ENCODE assay signal across 8 mouse cellular contexts in genomic region chr10:60753261-60753660, GRCm38 (mm10). TPM values are rescaled to one million over a fixed set of nuclear protein-coding genes. Genes with fewer than 3 reads are reported as not detected.
DNase-seq lines count a peak whose midpoint lies in the region; ATAC-seq lines count a peak whose summit lies in the region.

No protein-coding gene starts in this region.

- H3K4me2 ChIP-seq in embryonic facial prominence, embryonic 11.5 days (ENCODE audit: low read depth, low read length) = peak overlapping the region; percentile 34; the same call in 1 of the 2 replicates
- H3K4me2 ChIP-seq in intestine, embryonic 15.5 days (replicated peaks) = no peak overlapping the region

- no peaks in the 10 kb centered on the region for H3K27me3 ChIP-seq in embryonic facial prominence, embryonic 11.5 days (ENCODE audit: control insufficient read depth, insufficient read depth, low read length)
- no peaks in the 10 kb centered on the region for H3K27me3 ChIP-seq in intestine, embryonic 15.5 days (replicated peaks)

- H3K4me1 ChIP-seq in embryonic facial prominence, embryonic 11.5 days (ENCODE audit: control insufficient read depth, insufficient read depth, low read length) = no peaks in the 10 kb centered on the region
- peaks cover 9% of the 10 kb centered on the region for H3K4me1 ChIP-seq in intestine, embryonic 15.5 days (replicated peaks)

- H3K9me3 ChIP-seq in embryonic facial prominence, embryonic 11.5 days (replicated peaks; ENCODE audit: control insufficient read depth, low read length) = no peaks in the 10 kb centered on the region
- H3K9me3 ChIP-seq in intestine, embryonic 15.5 days = no peaks in the 10 kb centered on the region

- no peak overlapping the region for H3K4me3 ChIP-seq in embryonic facial prominence, embryonic 11.5 days (ENCODE audit: low read depth, low read length)
- H3K4me3 ChIP-seq in intestine, embryonic 15.5 days (replicated peaks) = no peak overlapping the region

- no peak overlapping the region for H3K27ac ChIP-seq in embryonic facial prominence, embryonic 11.5 days (replicated peaks; ENCODE audit: low read depth, low read length)
- H3K27ac ChIP-seq in intestine, embryonic 15.5 days = peak overlapping the region; percentile 39; the same call in 1 of the 2 replicates

- WGBS in embryonic facial prominence, embryonic 11.5 days = 64% methylated on average over 9 of the region's 9 CpGs
- 71% methylated on average over 9 of the region's 9 CpGs for WGBS in intestine, embryonic 15.5 days

- DNase-seq in kidney, adult 18-20 months = peak; percentile 31
- no peak for DNase-seq in kidney, adult 9 months
- DNase-seq in embryonic facial prominence, embryonic 11.5 days (ENCODE audit: low spot score) = no peak
- DNase-seq in natural killer cell, adult 2 months (ENCODE audit: low spot score in 2 of 2) = peak; percentile 21 to 33
- no peak for DNase-seq in layer of hippocampus, postnatal 14 days (ENCODE audit: low spot score in 2 of 2)
- no peak for DNase-seq in adipocyte (ENCODE audit: low spot score)

- ATAC-seq in embryonic facial prominence, embryonic 11.5 days (replicated peaks; ENCODE audit: insufficient number of reproducible peaks, low FRiP score, low TSS enrichment, low read depth) = no peak
- ATAC-seq in intestine, embryonic 15.5 days = no peak
- ATAC-seq in cerebellum, adult (ENCODE audit: insufficient number of reproducible peaks, low FRiP score, low TSS enrichment) = no peak

- H3K9ac ChIP-seq in embryonic facial prominence, embryonic 11.5 days (replicated peaks; ENCODE audit: low read length) = peak overlapping the region; percentile 40; the same call in 1 of the 2 replicates
- H3K9ac ChIP-seq in intestine, embryonic 15.5 days = peak overlapping the region; percentile 14; the same call in 1 of the 2 replicates

- H3K36me3 ChIP-seq in embryonic facial prominence, embryonic 11.5 days (replicated peaks; ENCODE audit: control insufficient read depth, insufficient read depth, low read depth, low read length) = no peaks in the 10 kb centered on the region
- H3K36me3 ChIP-seq in intestine, embryonic 15.5 days = no peaks in the 10 kb centered on the region

RNA-seq across cellular contexts. Expression of gene Slc29a3, which starts 0.7 kb away (rescaled TPM):
- 7.0 and 8.2 TPM in 2 replicates for polyA plus RNA-seq in embryonic facial prominence, embryonic 11.5 days (2014; fragmentation: Nextera tagmentation; extraction: Ambion mirVana)
- 9.1 and 11.1 TPM in 2 replicates for polyA plus RNA-seq in intestine, embryonic 15.5 days (2015; fragmentation: Nextera tagmentation; extraction: Ambion mirVana)
- 10 to 100 TPM; 19.4 to 24.4 TPM for total RNA-seq in layer of hippocampus, postnatal 14 days (2021)

RNA-seq across cellular contexts. Expression of gene Cdh23, which starts 57.0 kb away (rescaled TPM):
- 0.56 and 0.87 TPM in 2 replicates for polyA plus RNA-seq in embryonic facial prominence, embryonic 11.5 days (2014; fragmentation: Nextera tagmentation; extraction: Ambion mirVana)
- 0.44 and 0.67 TPM in 2 replicates for polyA plus RNA-seq in intestine, embryonic 15.5 days (2015; fragmentation: Nextera tagmentation; extraction: Ambion mirVana)
- 1 to 10 TPM; 3.3 to 4.0 TPM for total RNA-seq in layer of hippocampus, postnatal 14 days (2021)

Comparison
In these comparisons a context has a peak if more than half of its experiments do, and no peak if none do; other contexts are left out.
1. DNase-seq: peak in kidney, adult 18-20 months (single experiment) and natural killer cell, adult 2 months (2 of 2); none in kidney, adult 9 months (single experiment), embryonic facial prominence, embryonic 11.5 days (single experiment), layer of hippocampus, postnatal 14 days (0 of 2) and adipocyte (single experiment).